Mouse (Mus musculus) thymus, postnatal 0 days (tissue): Measurements from ENCODE around the gene Vsir. TPM values are rescaled to one million over a fixed set of nuclear protein-coding genes. Genes with fewer than 3 reads are reported as not detected.

Experiments
- polyA plus RNA-seq: library from polyadenylated mRNA; unstranded; fragments of >200 nt; fragmentation: Nextera tagmentation; extraction: Ambion mirVana; gene quantifications from 2 replicates; pipeline ENCODE4 v1.2.1, GENCODE M21; 2015

Vsir gene
- polyA plus RNA-seq, 1 experiment from 2014 or later = 15.2 TPM

Other genes starting within 250 kb of the Vsir start
- 7.6 and 7.9 TPM in 2 replicates for gene Spock2, start 240.6 kb upstream of the Vsir start, polyA plus RNA-seq
- gene Chst3, start 127.6 kb upstream of the Vsir start, polyA plus RNA-seq = 0.30 and 0.38 TPM in 2 replicates
- 203 and 207 TPM in 2 replicates for gene Psap, start 69.2 kb upstream of the Vsir start, polyA plus RNA-seq
- gene Gm17455, start 52.9 kb downstream of the Vsir start, polyA plus RNA-seq = 0.31 and 0.52 TPM in 2 replicates